Mouse (Mus musculus) liver, embryonic 16.5 days (tissue): ENCODE data around the gene Specc1. TPM values are rescaled to one million over a fixed set of nuclear protein-coding genes. Genes with fewer than 3 reads are reported as not detected.

ENCODE experiments used
- ATAC-seq: fragments of 200-750 bp; cut with Nextera tagmentation; 2 replicates; pipeline ENCODE4 v1.8.0; 2017; ENCODE audit warnings: low read depth, mild to moderate bottlenecking, moderate number of reproducible peaks, moderate library complexity
- H3K27ac ChIP-seq: fragments of 300-500 bp; sonication (generic); 2 replicates; pipeline ENCODE4 v1.5.1; 2014; ENCODE audit warnings: mild to moderate bottlenecking, low read length
- H3K27me3 ChIP-seq: fragments of 300-500 bp; sonication (generic); 2 replicates; pipeline ENCODE4 v1.6.1; 2014; ENCODE audit warnings: low read depth, low read length, mixed read lengths; ENCODE audit not compliant: control insufficient read depth, insufficient read depth
- H3K36me3 ChIP-seq: fragments of 300-500 bp; sonication (generic); 2 replicates; pipeline ENCODE4 v1.6.1; 2014; ENCODE audit warnings: mild to moderate bottlenecking; ENCODE audit not compliant: control insufficient read depth, insufficient read depth
- H3K4me1 ChIP-seq: fragments of 300-500 bp; sonication (generic); 2 replicates; pipeline ENCODE4 v1.6.1; 2014; ENCODE audit warnings: low read depth, low read length, mixed read lengths; ENCODE audit not compliant: control insufficient read depth
- H3K4me2 ChIP-seq: fragments of 300-500 bp; sonication (generic); 2 replicates; pipeline ENCODE4 v1.6.1; 2014; ENCODE audit warnings: low read depth, low read length, mixed read lengths
- H3K4me3 ChIP-seq: fragments of 300-500 bp; sonication (generic); 2 replicates; pipeline ENCODE4 v1.5.1; 2014; ENCODE audit warnings: low read depth, mild to moderate bottlenecking, low read length
- H3K9ac ChIP-seq: fragments of 300-500 bp; sonication (generic); 2 replicates; pipeline ENCODE4 v1.6.1; 2014; ENCODE audit warnings: low read depth, low read length
- H3K9me3 ChIP-seq: fragments of 300-500 bp; sonication (generic); replicated peaks from 2 replicates; pipeline ENCODE4 v1.6.1; 2016; ENCODE audit warnings: low read length; ENCODE audit not compliant: control insufficient read depth
- WGBS: fragments of 180-500 bp; shearing (Covaris S2); extraction: QIAGEN DNeasy Blood & Tissue Kit; methylation state at CpG from one replicate; pipeline ENCODE4 v1.1.7; 2014; ENCODE audit not compliant: insufficient replicate concordance; 5-methylcytosine and 5-hydroxymethylcytosine counted together
- polyA plus RNA-seq: library from polyadenylated mRNA; unstranded; fragments of >200 nt; fragmentation: Nextera tagmentation; extraction: Ambion mirVana; gene quantifications from 2 replicates; pipeline ENCODE4 v1.2.1, GENCODE M21; 2015

Gene Specc1
- polyA plus RNA-seq, 1 experiment from 2014 or later = 58.6 TPM

GRCm38 (mm10) chr11:62266466-62267214, 310.1 kb downstream of the Specc1 start:
- Histone ChIP-seq H3K9me3 (no peaks in the 10 kb centered on the region), H3K4me2 (no peak overlapping the region), H3K27me3 (no peaks in the 10 kb centered on the region), H3K9ac (no peak overlapping the region), H3K27ac (no peak overlapping the region), H3K4me1 (no peaks in the 10 kb centered on the region), H3K36me3 (no peaks in the 10 kb centered on the region), H3K4me3 (no peak overlapping the region)
- 59% methylated on average over 17 of the region's 17 CpGs for WGBS
- ATAC-seq = no peak

GRCm38 (mm10) chr11:62268381-62268780, 311.8 kb downstream of the Specc1 start:
- no peaks in the 10 kb centered on the region for H3K4me1 ChIP-seq
- H3K9ac ChIP-seq = no peak overlapping the region
- no peaks in the 10 kb centered on the region for H3K27me3 ChIP-seq
- H3K4me2 ChIP-seq = no peak overlapping the region
- H3K4me3 ChIP-seq = no peak overlapping the region
- 56% methylated on average over 8 of the region's 8 CpGs for WGBS
- no peak for ATAC-seq
- no peaks in the 10 kb centered on the region for H3K9me3 ChIP-seq
- H3K27ac ChIP-seq = no peak overlapping the region
- H3K36me3 ChIP-seq = no peaks in the 10 kb centered on the region

- Histone ChIP-seq H3K27ac (no peak overlapping the region), H3K4me3 (no peak overlapping the region), H3K9ac (no peak overlapping the region), H3K27me3 (no peaks in the 10 kb centered on the region), H3K36me3 (no peaks in the 10 kb centered on the region), H3K9me3 (no peaks in the 10 kb centered on the region), H3K4me2 (no peak overlapping the region), H3K4me1 (no peaks in the 10 kb centered on the region)
- ATAC-seq = no peak
- WGBS = 78% methylated on average over 12 of the region's 12 CpGs
Measured at GRCm38 (mm10) chr11:62269097-62269496, 312.5 kb downstream of the Specc1 start.

GRCm38 (mm10) chr11:62270851-62271250, 314.3 kb downstream of the Specc1 start:
- 53% methylated on average over 5 of the region's 5 CpGs for WGBS
- ATAC-seq = no peak
- Histone ChIP-seq H3K27me3 (no peaks in the 10 kb centered on the region), H3K4me2 (no peak overlapping the region), H3K4me3 (no peak overlapping the region), H3K36me3 (no peaks in the 10 kb centered on the region), H3K27ac (no peak overlapping the region), H3K9ac (no peak overlapping the region), H3K4me1 (no peaks in the 10 kb centered on the region), H3K9me3 (no peaks in the 10 kb centered on the region)

Other genes with a start within 250 kb of the Specc1 start
- not detected in 2 replicates for gene Slc5a10, start 235.9 kb upstream of the Specc1 start, polyA plus RNA-seq
- 5.7 and 6.4 TPM in 2 replicates for gene Prpsap2, start 194.7 kb upstream of the Specc1 start, polyA plus RNA-seq
- 2.3 and 3.3 TPM in 2 replicates for gene Ulk2, start 101.7 kb upstream of the Specc1 start, polyA plus RNA-seq
- gene Akap10, start 26.5 kb upstream of the Specc1 start, polyA plus RNA-seq = 7.3 and 7.7 TPM in 2 replicates